Mouse (Mus musculus) midbrain, embryonic 16.5 days (tissue): ENCODE data around the gene Sgsm1. TPM values are rescaled to one million over a fixed set of nuclear protein-coding genes. Genes with fewer than 3 reads are reported as not detected.

ENCODE experiments used
- ATAC-seq: fragments of 200-750 bp; cut with Nextera tagmentation; 2 replicates; pipeline ENCODE4 v1.8.0; 2017; ENCODE audit warnings: moderate TSS enrichment
- H3K27ac ChIP-seq: fragments of 300-500 bp; sonication (generic); 2 replicates; pipeline ENCODE4 v1.5.1; 2014; ENCODE audit warnings: mild to moderate bottlenecking, low read length, mixed read lengths
- H3K27me3 ChIP-seq: fragments of 300-500 bp; sonication (generic); 2 replicates; pipeline ENCODE4 v1.6.1; 2014; ENCODE audit warnings: low read depth, low read length, mixed read lengths; ENCODE audit not compliant: control insufficient read depth, insufficient read depth
- H3K36me3 ChIP-seq: fragments of 300-500 bp; sonication (generic); 2 replicates; pipeline ENCODE4 v1.6.1; 2014; ENCODE audit warnings: mild to moderate bottlenecking, low read length, moderate library complexity, mixed read lengths; ENCODE audit not compliant: control insufficient read depth, insufficient read depth
- H3K4me1 ChIP-seq: fragments of 300-500 bp; sonication (generic); 2 replicates; pipeline ENCODE4 v1.6.1; 2014; ENCODE audit warnings: mild to moderate bottlenecking, low read length, mixed read lengths; ENCODE audit not compliant: control insufficient read depth, insufficient read depth
- H3K4me2 ChIP-seq: fragments of 300-500 bp; sonication (generic); 2 replicates; pipeline ENCODE4 v1.6.1; 2014; ENCODE audit warnings: mild to moderate bottlenecking, low read length, mixed read lengths
- H3K4me3 ChIP-seq: fragments of 300-500 bp; sonication (generic); 2 replicates; pipeline ENCODE4 v1.5.1; 2014; ENCODE audit warnings: low read depth, mild to moderate bottlenecking, low read length, moderate library complexity, mixed read lengths
- H3K9ac ChIP-seq: fragments of 300-500 bp; sonication (generic); 2 replicates; pipeline ENCODE4 v1.6.1; 2014; ENCODE audit warnings: low read depth, low read length, mixed read lengths
- H3K9me3 ChIP-seq: fragments of 300-500 bp; sonication (generic); replicated peaks from 2 replicates; pipeline ENCODE4 v1.6.1; 2014; ENCODE audit warnings: mild to moderate bottlenecking, low read length, mixed read lengths; ENCODE audit not compliant: control insufficient read depth, poor library complexity, severe bottlenecking
- WGBS: fragments of 180-500 bp; shearing (Covaris S2); extraction: QIAGEN DNeasy Blood & Tissue Kit; methylation state at CpG from one replicate; pipeline ENCODE4 v1.1.7; 2014; 5-methylcytosine and 5-hydroxymethylcytosine counted together
- polyA plus RNA-seq: library from polyadenylated mRNA; unstranded; fragments of >200 nt; fragmentation: Nextera tagmentation; extraction: Ambion mirVana; gene quantifications from 2 replicates; pipeline ENCODE4 v1.2.1, GENCODE M21; 2015

Gene Sgsm1
- polyA plus RNA-seq, 1 experiment from 2014 or later: 27.5 TPM

- no peaks in the 10 kb centered on the region for H3K27me3 ChIP-seq
- WGBS: 91% methylated on average over 7 of the region's 7 CpGs
- H3K9ac ChIP-seq: no peak overlapping the region
- no peak overlapping the region for H3K27ac ChIP-seq
- no peak overlapping the region for H3K4me2 ChIP-seq
- H3K4me3 ChIP-seq: no peak overlapping the region
- 0 out of 2 replicates have a peak, but pooled peaks cover 2% of the 10 kb centered on the region for H3K4me1 ChIP-seq
- no peaks in the 10 kb centered on the region for H3K9me3 ChIP-seq
- peaks cover 21% of the 10 kb centered on the region for H3K36me3 ChIP-seq
- ATAC-seq: no peak
Observed at GRCm38 (mm10) chr5:113281557-113281956, 29.0 kb downstream of the Sgsm1 start.

GRCm38 (mm10) chr5:113280138-113280856, 30.3 kb downstream of the Sgsm1 start:
- H3K4me3 ChIP-seq: no peak overlapping the region
- peaks cover 24% of the 10 kb centered on the region for H3K36me3 ChIP-seq

GRCm38 (mm10) chr5:113275839-113276238, 34.7 kb downstream of the Sgsm1 start:
- H3K27ac ChIP-seq: no peak overlapping the region
- no peaks in the 10 kb centered on the region for H3K27me3 ChIP-seq
- no peak overlapping the region for H3K9ac ChIP-seq
- 81% methylated on average over 10 of the region's 10 CpGs for WGBS
- H3K4me2 ChIP-seq: no peak overlapping the region
- 0 out of 2 replicates have a peak, but pooled peaks cover 2% of the 10 kb centered on the region for H3K4me1 ChIP-seq
- peaks cover 34% of the 10 kb centered on the region for H3K36me3 ChIP-seq
- ATAC-seq: no peak
- H3K4me3 ChIP-seq: no peak overlapping the region
- H3K9me3 ChIP-seq: no peaks in the 10 kb centered on the region

More at GRCm38 (mm10) chr5:113280138-113280856, 30.3 kb downstream of the Sgsm1 start:
- no peaks in the 10 kb centered on the region for H3K27me3 ChIP-seq
- H3K4me1 ChIP-seq: 0 out of 2 replicates have a peak, but pooled peaks cover 2% of the 10 kb centered on the region
- H3K9ac ChIP-seq: no peak overlapping the region
- no peak overlapping the region for H3K4me2 ChIP-seq
- ATAC-seq: peak; percentile 54; the same call in 1 of the 2 replicates
- WGBS: 26% methylated on average over 15 of the region's 15 CpGs
- H3K9me3 ChIP-seq: no peaks in the 10 kb centered on the region
- no peak overlapping the region for H3K27ac ChIP-seq

- WGBS: 74% methylated on average over 11 of the region's 11 CpGs
- Histone ChIP-seq H3K9ac (no peak overlapping the region), H3K9me3 (no peaks in the 10 kb centered on the region), H3K36me3 (peaks cover 33% of the 10 kb centered on the region), H3K4me3 (no peak overlapping the region), H3K27ac (no peak overlapping the region), H3K4me2 (no peak overlapping the region), H3K4me1 (no peaks in the 10 kb centered on the region), H3K27me3 (no peaks in the 10 kb centered on the region)
- no peak for ATAC-seq
Observed at GRCm38 (mm10) chr5:113271207-113271811, 39.3 kb downstream of the Sgsm1 start.

- no peaks in the 10 kb centered on the region for H3K4me1 ChIP-seq
- WGBS: 84% methylated on average over 3 of the region's 3 CpGs
- ATAC-seq: no peak
- H3K4me3 ChIP-seq: no peak overlapping the region
- no peak overlapping the region for H3K9ac ChIP-seq
- H3K27ac ChIP-seq: no peak overlapping the region
- H3K4me2 ChIP-seq: no peak overlapping the region
- no peaks in the 10 kb centered on the region for H3K9me3 ChIP-seq
- H3K27me3 ChIP-seq: no peaks in the 10 kb centered on the region
- peaks cover 34% of the 10 kb centered on the region for H3K36me3 ChIP-seq
Observed at GRCm38 (mm10) chr5:113270043-113270442, 40.5 kb downstream of the Sgsm1 start.

GRCm38 (mm10) chr5:113268246-113268645, 42.3 kb downstream of the Sgsm1 start:
- H3K4me3 ChIP-seq: no peak overlapping the region
- no peak overlapping the region for H3K4me2 ChIP-seq
- H3K27me3 ChIP-seq: no peaks in the 10 kb centered on the region
- no peak overlapping the region for H3K27ac ChIP-seq
- H3K9me3 ChIP-seq: no peaks in the 10 kb centered on the region
- peaks cover 33% of the 10 kb centered on the region for H3K36me3 ChIP-seq
- ATAC-seq: 0 out of 2 replicates have a peak, but pooled peaks have one; percentile 14
- no peaks in the 10 kb centered on the region for H3K4me1 ChIP-seq
- H3K9ac ChIP-seq: no peak overlapping the region

GRCm38 (mm10) chr5:113265637-113266036, 44.9 kb downstream of the Sgsm1 start:
- Histone ChIP-seq H3K36me3 (peaks cover 30% of the 10 kb centered on the region), H3K9ac (no peak overlapping the region), H3K4me3 (no peak overlapping the region), H3K27me3 (no peaks in the 10 kb centered on the region), H3K4me2 (no peak overlapping the region), H3K9me3 (no peaks in the 10 kb centered on the region), H3K27ac (no peak overlapping the region), H3K4me1 (no peaks in the 10 kb centered on the region)
- ATAC-seq: no peak
- 86% methylated on average over 8 of the region's 8 CpGs for WGBS

- Histone ChIP-seq H3K36me3 (peaks cover 34% of the 10 kb centered on the region), H3K4me1 (no peaks in the 10 kb centered on the region), H3K27me3 (no peaks in the 10 kb centered on the region), H3K4me3 (no peak overlapping the region), H3K9me3 (no peaks in the 10 kb centered on the region), H3K4me2 (no peak overlapping the region), H3K9ac (no peak overlapping the region), H3K27ac (no peak overlapping the region)
- 96% methylated on average over 11 of the region's 11 CpGs for WGBS
- ATAC-seq: no peak
Observed at GRCm38 (mm10) chr5:113250806-113251205, 59.8 kb downstream of the Sgsm1 start.

GRCm38 (mm10) chr5:113249263-113249930, 61.2 kb downstream of the Sgsm1 start:
- WGBS: 87% methylated on average over 8 of the region's 8 CpGs

More at GRCm38 (mm10) chr5:113249263-113249930, 61.2 kb downstream of the Sgsm1 start:
- Histone ChIP-seq H3K4me3 (no peak overlapping the region), H3K9ac (no peak overlapping the region), H3K4me2 (no peak overlapping the region), H3K27me3 (no peaks in the 10 kb centered on the region), H3K36me3 (peaks cover 36% of the 10 kb centered on the region), H3K27ac (no peak overlapping the region), H3K9me3 (no peaks in the 10 kb centered on the region), H3K4me1 (no peaks in the 10 kb centered on the region)
- no peak for ATAC-seq
